Mouse (Mus musculus): ENCODE data around the gene Fbxl16. TPM values are rescaled to one million over a fixed set of nuclear protein-coding genes. Genes with fewer than 3 reads are reported as not detected.

Fbxl16 gene
- total and polyA plus RNA-seq, 3 experiments = 0.01 to 0.05 TPM; not detected in 1

- no peaks in the 10 kb centered on the region for H3K9me3 ChIP-seq (replicated peaks)
- TF ChIP-seq CTCF (IDR thresholded peaks at IDR 0.05; ENCODE audit: low read depth, low read length) = no peak
- TF ChIP-seq GATA2 (IDR thresholded peaks at IDR 0.05; ENCODE audit: borderline replicate concordance, low read depth, low read length) = no peak
- no peak for TF ChIP-seq GATA1 (IDR thresholded peaks at IDR 0.05; ENCODE audit: borderline replicate concordance, low read length)
- no peak for TF ChIP-seq TAL1 (conservative IDR thresholded peaks at IDR 0.05; ENCODE audit: low read depth, low read length)
- TF ChIP-seq POLR2AphosphoS5 (IDR thresholded peaks at IDR 0.05; ENCODE audit: insufficient replicate concordance, low read depth, low read length) = no peak
- H3K36me3 ChIP-seq (replicated peaks) = peaks cover 71% of the 10 kb centered on the region
- no peaks in the 10 kb centered on the region for H3K27me3 ChIP-seq (ENCODE audit: insufficient read depth, low read length)
- ATAC-seq (ENCODE audit: extremely low read depth, insufficient number of reproducible peaks, low FRiP score, poor library complexity, severe bottlenecking) (no peak), DNase-seq (ENCODE audit: low spot score) (no peak)
- H3K4me1 ChIP-seq (ENCODE audit: insufficient read depth, low read depth, low read length) = peaks cover 76% of the 10 kb centered on the region
- peak overlapping the region; percentile 9; the same call in 1 of the 2 replicates for H3K4me3 ChIP-seq (ENCODE audit: low read depth, low read length)
Observed at GRCm38 (mm10) chr17:25825984-25826570, 17.2 kb downstream of the Fbxl16 start.

- DNase-seq (ENCODE audit: low spot score) (no peak), ATAC-seq (ENCODE audit: extremely low read depth, insufficient number of reproducible peaks, low FRiP score, poor library complexity, severe bottlenecking) (no peak)
- H3K36me3 ChIP-seq (replicated peaks) = peaks cover 80% of the 10 kb centered on the region
- H3K27me3 ChIP-seq (ENCODE audit: insufficient read depth, low read length) = no peaks in the 10 kb centered on the region
- TF ChIP-seq GATA2 (IDR thresholded peaks at IDR 0.05; ENCODE audit: borderline replicate concordance, low read depth, low read length) (no peak), GATA1 (IDR thresholded peaks at IDR 0.05; ENCODE audit: borderline replicate concordance, low read length) (no peak), CTCF (IDR thresholded peaks at IDR 0.05; ENCODE audit: low read depth, low read length) (no peak), TAL1 (conservative IDR thresholded peaks at IDR 0.05; ENCODE audit: low read depth, low read length) (no peak), POLR2AphosphoS5 (IDR thresholded peaks at IDR 0.05; ENCODE audit: insufficient replicate concordance, low read depth, low read length) (no peak)
- peaks cover 85% of the 10 kb centered on the region for H3K4me1 ChIP-seq (ENCODE audit: insufficient read depth, low read depth, low read length)
- no peak overlapping the region for H3K4me3 ChIP-seq (ENCODE audit: low read depth, low read length)
- no peaks in the 10 kb centered on the region for H3K9me3 ChIP-seq (replicated peaks)
Observed at GRCm38 (mm10) chr17:25827011-25827410, 18.1 kb downstream of the Fbxl16 start.

GRCm38 (mm10) chr17:25827546-25828222 is 18.8 kb downstream of the Fbxl16 start:
- Histone ChIP-seq H3K9me3 (replicated peaks) (no peaks in the 10 kb centered on the region), H3K4me3 (ENCODE audit: low read depth, low read length) (peak overlapping the region; percentile 21; the same call in 1 of the 2 replicates), H3K36me3 (replicated peaks) (peaks cover 81% of the 10 kb centered on the region), H3K4me1 (ENCODE audit: insufficient read depth, low read depth, low read length) (peaks cover 84% of the 10 kb centered on the region), H3K27me3 (ENCODE audit: insufficient read depth, low read length) (no peaks in the 10 kb centered on the region)
- ATAC-seq (ENCODE audit: extremely low read depth, insufficient number of reproducible peaks, low FRiP score, poor library complexity, severe bottlenecking) (no peak), DNase-seq (ENCODE audit: low spot score) (no peak)
- TF ChIP-seq GATA1 (IDR thresholded peaks at IDR 0.05; ENCODE audit: borderline replicate concordance, low read length) (no peak), TAL1 (conservative IDR thresholded peaks at IDR 0.05; ENCODE audit: low read depth, low read length) (no peak), CTCF (IDR thresholded peaks at IDR 0.05; ENCODE audit: low read depth, low read length) (no peak), POLR2AphosphoS5 (IDR thresholded peaks at IDR 0.05; ENCODE audit: insufficient replicate concordance, low read depth, low read length) (no peak), GATA2 (IDR thresholded peaks at IDR 0.05; ENCODE audit: borderline replicate concordance, low read depth, low read length) (no peak)

- Histone ChIP-seq H3K9me3 (replicated peaks) (no peaks in the 10 kb centered on the region), H3K4me1 (ENCODE audit: insufficient read depth, low read depth, low read length) (peaks cover 81% of the 10 kb centered on the region), H3K4me3 (ENCODE audit: low read depth, low read length) (no peak overlapping the region; the same call in 1 of the 2 replicates), H3K27me3 (ENCODE audit: insufficient read depth, low read length) (no peaks in the 10 kb centered on the region), H3K36me3 (replicated peaks) (peaks cover 81% of the 10 kb centered on the region)
- ATAC-seq (ENCODE audit: extremely low read depth, insufficient number of reproducible peaks, low FRiP score, poor library complexity, severe bottlenecking) (no peak), DNase-seq (ENCODE audit: low spot score) (no peak)
- no peak for TF ChIP-seq GATA1 (IDR thresholded peaks at IDR 0.05; ENCODE audit: borderline replicate concordance, low read length)
- peak; percentile 33; the same call in 1 of the 2 replicates for TF ChIP-seq POLR2AphosphoS5 (IDR thresholded peaks at IDR 0.05; ENCODE audit: insufficient replicate concordance, low read depth, low read length)
Observed at GRCm38 (mm10) chr17:25828223-25828594, 19.3 kb downstream of the Fbxl16 start.

GRCm38 (mm10) chr17:25828712-25829557 is 20.1 kb downstream of the Fbxl16 start, which contains the start of gene Jmjd8:
TSS of gene Jmjd8 (plus strand) at chr17:25828867.
- H3K4me1 ChIP-seq (ENCODE audit: insufficient read depth, low read depth, low read length) = peaks cover 84% of the 10 kb centered on the region
- peak within 1 kb of the TSS; percentile 21; the same call in 1 of the 2 replicates for H3K4me3 ChIP-seq (ENCODE audit: low read depth, low read length)
- ATAC-seq (ENCODE audit: extremely low read depth, insufficient number of reproducible peaks, low FRiP score, poor library complexity, severe bottlenecking) (no peak), DNase-seq (ENCODE audit: low spot score) (no peak)
- no peaks in the 10 kb centered on the region for H3K9me3 ChIP-seq (replicated peaks)
- peaks cover 84% of the 10 kb centered on the region for H3K36me3 ChIP-seq (replicated peaks)
- TF ChIP-seq CTCF (IDR thresholded peaks at IDR 0.05; ENCODE audit: low read depth, low read length) (no peak), TAL1 (conservative IDR thresholded peaks at IDR 0.05; ENCODE audit: low read depth, low read length) (no peak), GATA1 (IDR thresholded peaks at IDR 0.05; ENCODE audit: borderline replicate concordance, low read length) (no peak), POLR2AphosphoS5 (IDR thresholded peaks at IDR 0.05; ENCODE audit: insufficient replicate concordance, low read depth, low read length) (no peak; the same call in 1 of the 2 replicates), GATA2 (IDR thresholded peaks at IDR 0.05; ENCODE audit: borderline replicate concordance, low read depth, low read length) (no peak)
- no peaks in the 10 kb centered on the region for H3K27me3 ChIP-seq (ENCODE audit: insufficient read depth, low read length)

- DNase-seq (ENCODE audit: low spot score) = no peak
- Histone ChIP-seq H3K9me3 (replicated peaks) (no peaks in the 10 kb centered on the region), H3K4me3 (ENCODE audit: low read depth, low read length) (no peak overlapping the region), H3K27me3 (ENCODE audit: insufficient read depth, low read length) (no peaks in the 10 kb centered on the region), H3K36me3 (replicated peaks) (peaks cover 85% of the 10 kb centered on the region), H3K4me1 (ENCODE audit: insufficient read depth, low read depth, low read length) (peaks cover 84% of the 10 kb centered on the region)
- no peak for ATAC-seq (ENCODE audit: extremely low read depth, insufficient number of reproducible peaks, low FRiP score, poor library complexity, severe bottlenecking)
- TF ChIP-seq GATA1 (IDR thresholded peaks at IDR 0.05; ENCODE audit: borderline replicate concordance, low read length) (no peak), GATA2 (IDR thresholded peaks at IDR 0.05; ENCODE audit: borderline replicate concordance, low read depth, low read length) (no peak), CTCF (IDR thresholded peaks at IDR 0.05; ENCODE audit: low read depth, low read length) (no peak), TAL1 (conservative IDR thresholded peaks at IDR 0.05; ENCODE audit: low read depth, low read length) (no peak), POLR2AphosphoS5 (IDR thresholded peaks at IDR 0.05; ENCODE audit: insufficient replicate concordance, low read depth, low read length) (no peak)
Observed at GRCm38 (mm10) chr17:25829558-25830017, 20.7 kb downstream of the Fbxl16 start.
